Mouse (Mus musculus) liver, embryonic 14.5 days (tissue): ENCODE results near the gene Eng. TPM values are rescaled to one million over a fixed set of nuclear protein-coding genes. Genes with fewer than 3 reads are reported as not detected.
A peak's percentile ranks its signal among the peaks of the same experiment; 100 is the strongest.

Experiments
- ATAC-seq: fragments of 200-750 bp; cut with Nextera tagmentation; 2 replicates; pipeline ENCODE4 v1.8.0; 2017; ENCODE audit warnings: moderate number of reproducible peaks, mild to moderate bottlenecking, moderate library complexity; ENCODE audit not compliant: insufficient read depth
- DNase-seq, 3 experiments: peaks; one replicate each; pipeline ENCODE4 v3.0.0-alpha.2; 2012 to 2013; ENCODE audit warnings: low read depth in 3 of 3, low spot score in 3 of 3
- H3K27ac ChIP-seq: fragments of 300-500 bp; sonication (generic); 2 replicates; pipeline ENCODE4 v1.5.1; 2014; ENCODE audit warnings: moderate library complexity, mild to moderate bottlenecking, control low read depth, inconsistent platforms
- H3K27me3 ChIP-seq: fragments of 300-500 bp; sonication (generic); 2 replicates; pipeline ENCODE4 v1.6.1; 2014; ENCODE audit warnings: mild to moderate bottlenecking, low read length, moderate library complexity; ENCODE audit not compliant: control insufficient read depth, insufficient read depth
- H3K36me3 ChIP-seq: fragments of 300-500 bp; sonication (generic); replicated peaks from 2 replicates; pipeline ENCODE4 v1.6.1; 2014; ENCODE audit warnings: low read depth; ENCODE audit not compliant: control insufficient read depth, insufficient read depth
- H3K4me1 ChIP-seq, 2 experiments: fragments of 200-500 bp in 1 of 2; fragments of 300-500 bp in 1 of 2; sonication (generic) in 1 of 2; replicated peaks; 2 replicates each; pipeline ENCODE4 v1.6.1; 2012 to 2014; ENCODE audit warnings: antibody characterized with exemption in 1 of 2, inconsistent platforms in 1 of 2, low read length in 1 of 2; ENCODE audit not compliant: control insufficient read depth in 2 of 2, insufficient read depth in 2 of 2
- H3K4me2 ChIP-seq: fragments of 300-500 bp; sonication (generic); 2 replicates; pipeline ENCODE4 v1.6.1; 2014; ENCODE audit warnings: low read depth, mild to moderate bottlenecking, control low read depth, moderate library complexity
- H3K4me3 ChIP-seq, 2 experiments: fragments of 200-500 bp in 1 of 2; fragments of 300-500 bp in 1 of 2; sonication (generic) in 1 of 2; 2 replicates each; pipeline ENCODE4 v1.5.1; 2012 to 2014; ENCODE audit warnings: low read depth in 2 of 2, low read length in 2 of 2, mild to moderate bottlenecking in 2 of 2, control low read depth in 1 of 2, inconsistent platforms in 1 of 2, moderate library complexity in 1 of 2; ENCODE audit not compliant: insufficient read depth in 1 of 2
- H3K9ac ChIP-seq: fragments of 300-500 bp; sonication (generic); replicated peaks from 2 replicates; pipeline ENCODE4 v1.6.1; 2014; ENCODE audit warnings: mild to moderate bottlenecking, control low read depth, moderate library complexity
- H3K9me3 ChIP-seq: fragments of 300-500 bp; sonication (generic); 2 replicates; pipeline ENCODE4 v1.6.1; 2016; ENCODE audit warnings: low read length, mixed read lengths; ENCODE audit not compliant: control insufficient read depth
- CTCF ChIP-seq: IDR thresholded peaks from 2 replicates; pipeline ENCODE4 v1.5.1; 2016; ENCODE audit warnings: antibody characterized with exemption, low read depth, control low read depth
- EP300 ChIP-seq: IDR thresholded peaks from 2 replicates; pipeline ENCODE4 v1.6.1; 2016; ENCODE audit warnings: antibody characterized with exemption, low read depth
- WGBS: fragments of 180-500 bp; shearing (Covaris S2); extraction: QIAGEN DNeasy Blood & Tissue Kit; methylation state at CpG from one replicate; pipeline ENCODE4 v1.1.7; 2014; ENCODE audit not compliant: insufficient replicate concordance; 5-methylcytosine and 5-hydroxymethylcytosine counted together
- polyA plus RNA-seq, 2 experiments: library from polyadenylated mRNA; depleted of rRNA in 1 of 2; stranded (reverse) in 1 of 2; unstranded in 1 of 2; fragments of >200 nt; fragmentation: Nextera tagmentation in 1 of 2; extraction: Ambion mirVana in 1 of 2; gene quantifications; 2 replicates each; pipeline versions ENCODE4 v1.2.1 to v1.2.3; 2012 to 2014

Gene Eng
- polyA plus RNA-seq, 2 experiments, result 13.9 to 15.4 TPM

DNA sequence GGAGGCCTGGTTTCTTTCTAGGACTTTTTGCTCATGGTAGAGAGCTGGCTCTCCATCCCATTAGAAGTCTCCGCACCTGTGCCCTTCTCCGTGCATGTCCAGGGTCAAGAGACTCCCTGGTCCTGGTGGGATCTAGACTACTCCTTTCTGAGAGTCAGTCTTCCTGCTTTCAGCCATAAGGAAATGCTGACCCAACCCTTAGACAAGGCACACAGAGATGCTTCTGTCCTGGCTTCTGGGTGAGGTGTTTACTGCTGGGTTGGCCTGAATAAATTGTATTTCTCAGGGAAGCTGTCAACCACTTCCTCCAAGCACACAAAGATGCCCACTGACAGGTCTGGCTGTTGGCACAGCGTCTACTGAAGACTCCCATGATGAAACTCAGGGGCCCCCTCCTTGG lies 47.0 kb upstream of the Eng start, which contains the start of gene St6galnac6:
TSS of gene St6galnac6 (plus strand) at position 301 of the 400 bp plus-strand sequence.
- no peaks in the 10 kb centered on the region for H3K27me3 ChIP-seq
- H3K4me1 ChIP-seq, result peaks cover 8 to 13% of the 10 kb centered on the region in 2 experiments
- no peaks in the 10 kb centered on the region for H3K36me3 ChIP-seq
- WGBS, result 78% methylated on average over 3 of the region's 3 CpGs
- no peaks in the 10 kb centered on the region for H3K9me3 ChIP-seq
- ATAC-seq, result no peak
- no peak within 1 kb of the TSS for H3K4me2 ChIP-seq
- no peak for DNase-seq
- H3K9ac ChIP-seq, result no peak within 1 kb of the TSS
- TF ChIP-seq CTCF (no peak), EP300 (no peak)
- no peak within 1 kb of the TSS for H3K27ac ChIP-seq
- no peak within 1 kb of the TSS for H3K4me3 ChIP-seq

DNA sequence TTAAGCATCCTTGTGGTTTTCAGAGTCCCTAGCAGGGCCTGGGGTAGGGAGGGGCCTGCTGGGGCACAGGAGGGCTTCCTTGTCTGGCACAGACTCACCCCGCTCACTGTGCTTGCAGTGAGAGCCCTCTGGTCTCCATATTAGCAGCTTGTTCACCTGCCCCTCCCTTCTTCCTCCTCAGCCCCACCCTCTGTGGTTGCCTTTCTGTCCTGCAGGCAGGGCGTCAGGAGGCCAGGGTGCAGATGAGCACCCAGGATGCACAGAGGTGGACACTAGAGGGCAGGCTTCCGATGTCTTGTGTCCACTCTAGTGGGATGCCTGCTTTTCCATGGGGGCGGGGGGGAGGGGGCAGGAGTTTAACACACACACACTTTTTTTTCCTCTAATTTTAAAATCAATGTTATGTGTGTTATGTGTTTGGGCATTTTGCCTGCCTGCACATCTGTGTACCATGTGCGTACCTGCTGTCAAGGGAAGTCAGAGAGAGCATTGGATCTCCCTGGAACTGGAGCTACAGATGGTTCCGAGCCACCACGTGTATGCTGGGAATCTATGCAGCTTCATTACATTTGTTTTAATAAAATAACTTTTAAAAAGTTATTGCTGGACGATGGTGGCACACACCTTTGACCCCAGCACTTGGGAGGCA lies 44.9 kb upstream of the Eng start:
- 30% methylated on average over 8 of the region's 8 CpGs for WGBS
- Histone ChIP-seq H3K27ac (no peak overlapping the region), H3K36me3 (no peaks in the 10 kb centered on the region), H3K4me3 (no peak overlapping the region), H3K9ac (no peak overlapping the region), H3K27me3 (no peaks in the 10 kb centered on the region), H3K9me3 (no peaks in the 10 kb centered on the region), H3K4me1 (peaks cover 10 to 16% of the 10 kb centered on the region in 2 experiments), H3K4me2 (peak overlapping the region; percentile 72)
- peak; percentile 77 for ATAC-seq
- TF ChIP-seq EP300, result no peak
- TF ChIP-seq CTCF, result peak; percentile 83
- DNase-seq, result peak; percentile 70 to 75 (median 74)

DNA sequence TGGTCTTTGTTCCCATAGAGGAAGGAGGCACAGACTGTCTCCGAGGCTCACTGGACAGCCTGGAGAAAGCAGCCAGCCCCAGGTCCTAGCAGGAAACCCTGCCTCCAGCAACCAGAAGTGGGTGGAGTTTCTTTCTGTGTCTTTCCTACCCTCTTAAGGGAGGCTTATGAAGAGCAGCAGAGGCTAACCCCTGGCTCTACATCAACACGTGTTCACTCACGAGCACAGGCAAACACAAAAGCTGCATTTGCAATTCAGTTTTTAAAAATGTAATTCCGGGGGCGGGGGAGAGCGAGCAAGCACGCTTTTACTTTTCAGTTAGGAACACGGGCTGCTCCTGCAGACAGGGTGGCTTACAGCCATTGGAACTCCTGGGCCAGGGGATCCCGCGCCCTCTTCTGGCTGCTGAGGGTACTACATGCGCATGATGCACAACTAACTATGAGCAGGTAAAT lies 43.8 kb upstream of the Eng start:
- ATAC-seq, result peak; percentile 52
- WGBS, result 0% methylated on average over 11 of the region's 11 CpGs
- no peak overlapping the region for H3K27ac ChIP-seq

DNA sequence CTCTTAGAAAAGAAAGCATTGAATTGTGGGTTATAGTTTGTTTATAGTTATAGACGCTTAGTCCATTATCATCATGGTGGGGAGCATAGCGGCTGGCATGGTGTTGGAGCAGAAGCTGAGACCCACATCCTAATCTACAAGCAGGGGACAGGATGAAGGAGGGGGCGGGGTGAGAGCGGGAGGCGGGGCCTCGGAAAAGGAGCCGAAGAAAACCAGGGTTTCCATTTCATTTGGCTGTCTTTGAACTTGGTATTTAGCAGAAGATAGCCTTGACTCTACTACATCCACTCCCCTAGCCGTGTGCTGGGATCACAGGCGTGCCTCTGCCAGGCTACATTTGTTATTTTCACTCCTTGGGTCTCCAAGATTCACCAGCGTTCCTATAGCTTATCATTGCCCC lies 41.8 kb upstream of the Eng start:
- Histone ChIP-seq H3K4me3 (peak overlapping the region in 1 of 2 experiments; percentile 40; a peak in 2 of 4 replicates), H3K4me2 (peak overlapping the region; percentile 19; the same call in 1 of the 2 replicates), H3K36me3 (no peaks in the 10 kb centered on the region), H3K27ac (no peak overlapping the region), H3K27me3 (no peaks in the 10 kb centered on the region), H3K4me1 (peaks cover 18 to 30% of the 10 kb centered on the region in 2 experiments), H3K9ac (no peak overlapping the region), H3K9me3 (no peaks in the 10 kb centered on the region)
- TF ChIP-seq CTCF (no peak), EP300 (no peak)
- ATAC-seq (no peak), DNase-seq (no peak)
- WGBS, result 35% methylated on average over 10 of the region's 10 CpGs

More for the DNA sequence above, 43.8 kb upstream of the Eng start:
- Histone ChIP-seq H3K9me3 (no peaks in the 10 kb centered on the region), H3K36me3 (no peaks in the 10 kb centered on the region), H3K4me2 (peak overlapping the region; percentile 72), H3K4me3 (peak overlapping the region; percentile 50 to 63), H3K4me1 (peaks cover 11 to 17% of the 10 kb centered on the region in 2 experiments), H3K27me3 (no peaks in the 10 kb centered on the region), H3K9ac (peak overlapping the region; percentile 40)
- DNase-seq, result peak in 1 of 3 experiments; percentile 70
- TF ChIP-seq EP300 (no peak), CTCF (peak; percentile 96)
